Mouse (Mus musculus) frontal cortex, postnatal 36 days (tissue): ENCODE measurements around the gene Nrxn3.
A peak's percentile ranks its signal among the peaks of the same experiment; 100 is the strongest.

Source experiments
- DNase-seq, 2 experiments: peaks; one replicate each; pipeline ENCODE4 v3.0.0; 2022; ENCODE audit warnings: low spot score in 2 of 2

Nrxn3 gene

GRCm38 (mm10) chr12:89049279-89049678 lies 326.6 kb downstream of the Nrxn3 start:
- DNase-seq: no peak

GRCm38 (mm10) chr12:89049686-89050085 lies 327.0 kb downstream of the Nrxn3 start:
- DNase-seq: no peak

- DNase-seq: no peak
Measured at GRCm38 (mm10) chr12:89072436-89072835, 349.8 kb downstream of the Nrxn3 start.

GRCm38 (mm10) chr12:89073167-89073743 lies 350.6 kb downstream of the Nrxn3 start:
- no peak for DNase-seq

GRCm38 (mm10) chr12:89074551-89075295 lies 352.0 kb downstream of the Nrxn3 start:
- peak; percentile 58 to 61 for DNase-seq

GRCm38 (mm10) chr12:89093806-89094479 lies 371.3 kb downstream of the Nrxn3 start:
- DNase-seq: peak; percentile 31 to 76

- DNase-seq: no peak
Measured at GRCm38 (mm10) chr12:89097561-89097960, 374.9 kb downstream of the Nrxn3 start.

- peak; percentile 80 to 88 for DNase-seq
Measured at GRCm38 (mm10) chr12:89106029-89106733, 383.5 kb downstream of the Nrxn3 start.

GRCm38 (mm10) chr12:89106881-89107584 lies 384.4 kb downstream of the Nrxn3 start:
- DNase-seq: no peak

GRCm38 (mm10) chr12:89109779-89110335 lies 387.2 kb downstream of the Nrxn3 start:
- DNase-seq: no peak

- no peak for DNase-seq
Measured at GRCm38 (mm10) chr12:89128602-89129001, 405.9 kb downstream of the Nrxn3 start.

GRCm38 (mm10) chr12:89129139-89129907 lies 406.6 kb downstream of the Nrxn3 start:
- DNase-seq: peak; percentile 66 to 78

GRCm38 (mm10) chr12:89134333-89134732 lies 411.7 kb downstream of the Nrxn3 start:
- no peak for DNase-seq

GRCm38 (mm10) chr12:89134774-89135307 lies 412.2 kb downstream of the Nrxn3 start:
- no peak for DNase-seq

GRCm38 (mm10) chr12:89148974-89149411 lies 426.3 kb downstream of the Nrxn3 start:
- no peak for DNase-seq

- DNase-seq: no peak
Measured at GRCm38 (mm10) chr12:89149455-89149854, 426.8 kb downstream of the Nrxn3 start.

GRCm38 (mm10) chr12:89156086-89156757 lies 433.5 kb downstream of the Nrxn3 start:
- peak in 1 of 2 experiments; percentile 21 for DNase-seq

GRCm38 (mm10) chr12:89159353-89159752 lies 436.7 kb downstream of the Nrxn3 start:
- DNase-seq: no peak
